Mouse (Mus musculus) right cerebral cortex, adult 18-20 months (tissue): ENCODE measurements around the gene Inhbc.

Source experiments
- DNase-seq: peaks from one replicate; pipeline ENCODE4 v3.0.0; 2022; ENCODE audit warnings: mixed read lengths

Inhbc gene

DNA sequence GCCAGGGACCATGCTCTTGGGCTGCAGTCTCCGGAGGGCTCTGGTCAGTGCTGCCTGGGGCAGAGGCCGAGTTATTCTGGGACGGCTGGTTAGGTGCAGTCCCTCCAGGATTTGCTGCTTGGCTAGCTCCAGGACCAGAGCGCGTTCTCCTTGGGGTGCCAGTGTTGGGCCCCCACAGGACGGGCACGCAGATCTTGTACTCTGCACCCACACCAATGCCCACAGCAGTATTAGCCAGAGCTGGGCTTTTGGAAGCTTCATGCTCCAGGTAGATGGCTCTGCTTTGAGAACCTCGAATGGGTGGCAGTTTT lies 19.0 kb downstream of the Inhbc start:
- DNase-seq = no peak

DNA sequence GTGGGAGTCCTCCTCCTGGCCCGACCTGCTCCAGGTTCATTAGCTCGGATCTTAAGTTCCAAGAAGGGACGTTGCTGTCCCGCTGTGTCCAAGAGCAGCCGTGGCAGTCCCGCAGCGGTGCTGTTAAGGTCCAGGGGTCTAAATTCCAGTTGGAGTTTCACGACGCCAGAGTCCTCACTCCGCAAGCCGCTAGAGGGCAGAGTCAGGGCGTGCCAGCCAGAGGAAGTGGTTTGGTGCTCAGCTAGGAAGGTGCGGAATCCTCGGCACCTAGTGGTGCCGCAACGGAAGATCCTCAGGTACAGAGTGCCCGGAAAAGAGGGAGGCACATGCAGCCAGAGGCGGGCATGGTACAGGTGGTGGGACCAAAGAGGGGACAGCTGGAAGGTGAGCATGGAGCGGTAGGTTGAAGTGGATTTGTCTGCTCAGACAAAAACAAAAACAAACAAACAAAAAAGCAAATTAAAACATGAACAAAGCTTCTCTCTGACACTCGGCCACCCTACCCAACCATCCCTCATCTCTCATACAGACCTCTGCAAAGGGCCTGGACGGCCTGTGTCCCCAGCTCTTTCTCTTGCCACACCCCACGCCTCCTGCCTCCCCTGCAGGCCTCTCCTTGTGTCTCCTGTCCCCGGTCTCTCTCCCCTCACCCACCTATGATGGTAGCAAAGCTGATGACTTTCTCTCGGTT lies 19.5 kb downstream of the Inhbc start:
- peak; percentile 80 for DNase-seq

DNA sequence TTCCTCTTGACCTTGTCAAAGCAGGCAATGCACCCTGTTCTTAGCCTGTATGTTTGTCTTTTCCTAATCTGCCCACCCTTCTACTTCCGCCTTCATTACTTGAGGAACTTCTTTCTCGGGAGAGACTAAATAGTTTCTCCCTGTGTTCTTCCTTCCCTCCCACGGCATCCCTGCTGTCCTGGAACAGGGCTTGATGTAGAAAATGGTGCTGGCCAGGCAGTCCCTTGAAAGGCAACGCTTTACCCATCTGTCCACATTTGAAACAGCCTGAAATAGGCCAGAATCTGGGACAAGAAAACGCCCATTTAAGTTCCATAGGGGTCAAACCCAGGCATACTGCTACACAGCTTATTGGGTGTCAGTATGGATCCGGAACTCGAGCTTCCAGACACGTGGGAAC lies 20.4 kb downstream of the Inhbc start:
- peak; percentile 67 for DNase-seq

DNA sequence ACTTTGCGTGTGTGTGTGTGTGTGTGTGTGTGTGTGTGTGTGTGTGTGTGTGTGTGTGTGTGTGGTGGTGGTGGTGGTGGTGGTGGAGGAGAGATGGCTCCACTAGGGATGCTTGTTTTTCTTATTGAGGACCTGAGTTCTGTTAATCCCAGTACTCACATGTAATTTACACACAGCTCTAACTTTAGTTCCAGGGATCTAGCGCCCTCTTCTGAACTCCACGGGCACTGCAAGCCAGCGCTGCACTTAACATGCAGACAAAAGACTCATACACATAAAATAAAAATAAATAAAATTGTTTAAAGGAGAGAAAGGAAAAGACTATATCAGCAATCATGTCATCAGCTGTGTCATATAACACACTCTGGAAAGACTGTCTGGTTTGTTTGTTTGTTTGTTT lies 21.3 kb downstream of the Inhbc start:
- no peak for DNase-seq

DNA sequence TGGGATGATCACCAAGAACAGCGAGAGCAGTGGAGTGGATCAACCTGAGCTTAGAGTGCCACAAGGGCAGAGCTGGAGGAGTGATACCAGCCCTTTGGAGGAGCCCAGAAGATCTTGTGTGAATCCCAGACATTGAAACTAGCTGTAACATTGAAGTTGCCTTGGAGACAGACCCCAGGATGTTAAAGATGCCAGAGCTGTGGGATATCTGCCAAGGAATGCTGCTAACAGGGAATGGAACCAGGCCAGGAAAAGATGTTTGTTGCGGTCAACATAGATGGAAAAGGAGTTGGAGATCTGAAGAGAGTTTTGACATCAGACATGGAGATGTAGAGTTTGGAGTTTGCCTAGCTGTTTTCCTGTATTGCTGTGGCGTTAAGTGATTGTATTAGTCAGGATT lies 24.1 kb downstream of the Inhbc start:
- DNase-seq = no peak

DNA sequence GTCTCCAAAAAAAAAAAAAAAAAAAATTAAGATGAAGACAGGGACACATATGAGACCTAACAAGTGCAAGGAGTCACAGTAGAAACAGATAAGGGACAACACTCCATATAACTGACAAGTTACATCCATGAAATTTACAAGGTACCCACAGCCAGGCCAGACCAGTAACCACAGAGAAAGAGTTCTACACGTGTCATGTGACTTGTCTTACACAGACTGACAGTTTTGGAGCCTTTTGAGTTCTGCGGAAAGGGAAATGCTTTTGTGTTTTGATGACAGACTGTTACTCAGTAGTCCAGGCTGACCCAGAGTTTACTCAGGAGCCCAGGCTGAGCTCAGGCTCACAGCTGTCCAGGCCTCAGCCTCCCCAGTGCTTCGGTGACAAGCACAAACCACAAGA lies 27.2 kb downstream of the Inhbc start:
- DNase-seq = no peak

DNA sequence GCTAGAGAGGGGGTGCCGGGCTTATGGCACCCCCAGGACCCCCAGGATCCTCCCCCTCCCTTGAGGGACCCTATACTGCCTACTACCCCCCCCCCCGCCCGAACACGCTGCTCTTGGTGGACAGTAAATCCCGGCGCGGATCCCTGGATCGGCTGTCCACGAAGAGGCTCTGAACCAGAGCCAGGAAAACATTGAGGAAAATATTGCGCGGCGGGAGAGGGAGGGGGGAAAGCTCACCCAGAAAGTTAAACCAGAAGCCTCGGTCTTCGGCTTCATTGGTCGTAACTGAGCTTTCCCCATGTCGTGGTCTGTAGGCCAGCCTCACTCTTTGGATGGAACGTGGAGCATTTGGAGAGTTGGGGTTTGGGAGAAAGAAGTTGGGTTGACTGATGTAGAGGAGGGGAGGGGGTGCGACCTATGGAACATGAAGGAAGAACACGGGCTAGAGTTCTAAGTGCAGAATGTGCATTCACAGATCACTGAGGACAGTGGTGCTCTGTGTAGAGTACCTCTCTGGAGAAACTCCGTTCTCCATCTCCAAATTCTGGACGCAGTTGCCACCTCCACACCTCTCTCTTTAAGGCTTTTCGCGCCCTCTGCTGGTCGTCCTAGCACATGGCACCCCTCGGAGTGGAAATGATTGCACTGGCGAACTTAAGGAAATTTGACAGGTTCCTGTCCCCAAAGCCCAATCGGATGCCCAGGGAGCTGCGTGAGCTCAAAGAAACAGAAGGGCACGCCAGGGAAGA lies 28.2 kb downstream of the Inhbc start, which contains the start of gene Gli1:
TSS of gene Gli1 (minus strand) at position 84 of the 749 bp plus-strand sequence.
- DNase-seq = peak; percentile 75

DNA sequence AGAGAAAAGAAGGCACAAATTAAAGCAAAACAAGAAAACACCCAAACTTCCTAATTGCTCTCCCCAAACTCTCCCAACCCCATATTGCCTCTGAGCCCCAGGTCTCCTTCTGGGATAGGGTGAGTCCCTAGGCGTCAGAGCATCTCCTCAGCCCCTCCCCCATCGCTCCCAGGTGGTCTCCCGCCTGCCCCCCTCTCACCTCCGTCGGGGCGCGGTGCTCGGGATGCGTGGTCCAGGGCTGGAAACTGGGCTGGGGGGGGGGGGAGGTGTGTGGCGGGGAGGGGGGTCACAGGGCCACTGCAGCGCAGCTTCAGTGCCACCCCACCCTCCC lies 28.9 kb downstream of the Inhbc start:
- DNase-seq = no peak

DNA sequence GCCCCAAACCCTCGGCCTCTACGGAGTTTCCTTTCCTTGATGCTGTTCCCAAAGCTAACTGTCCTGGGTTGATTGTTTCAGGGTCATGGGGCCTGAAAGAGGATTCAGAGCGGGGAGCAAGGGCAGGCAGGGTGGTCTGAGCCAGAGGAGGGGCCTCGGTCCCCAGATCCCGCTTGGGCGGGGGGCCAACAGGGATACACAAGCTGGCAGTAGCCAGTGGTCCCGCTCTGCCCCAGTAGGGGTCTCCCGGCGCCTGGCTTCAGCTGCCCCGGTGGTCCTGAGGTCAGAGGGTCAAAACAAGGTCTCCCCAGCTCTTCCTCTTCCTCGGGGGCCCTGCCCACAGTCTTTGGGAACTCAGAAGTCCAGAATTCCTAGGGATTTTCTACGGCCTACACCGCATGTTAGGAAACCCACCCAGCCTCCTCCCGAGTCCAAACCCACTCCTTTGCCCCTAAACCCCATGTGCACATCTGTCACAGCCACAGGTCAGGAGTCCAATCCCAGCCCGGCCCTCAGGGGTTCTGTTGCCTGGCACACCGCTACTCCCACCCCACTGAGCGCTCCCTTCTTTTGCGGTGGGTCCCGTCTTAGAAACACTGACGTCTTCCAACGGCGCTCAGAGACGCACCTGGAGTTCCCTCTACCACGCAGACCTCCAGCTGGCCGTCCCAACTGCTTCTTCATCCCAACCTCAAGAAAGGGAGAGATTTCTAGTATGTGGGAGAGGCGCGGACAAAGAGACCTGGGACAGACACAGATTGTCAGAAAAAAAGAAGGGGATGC lies 29.5 kb downstream of the Inhbc start:
- no peak for DNase-seq

DNA sequence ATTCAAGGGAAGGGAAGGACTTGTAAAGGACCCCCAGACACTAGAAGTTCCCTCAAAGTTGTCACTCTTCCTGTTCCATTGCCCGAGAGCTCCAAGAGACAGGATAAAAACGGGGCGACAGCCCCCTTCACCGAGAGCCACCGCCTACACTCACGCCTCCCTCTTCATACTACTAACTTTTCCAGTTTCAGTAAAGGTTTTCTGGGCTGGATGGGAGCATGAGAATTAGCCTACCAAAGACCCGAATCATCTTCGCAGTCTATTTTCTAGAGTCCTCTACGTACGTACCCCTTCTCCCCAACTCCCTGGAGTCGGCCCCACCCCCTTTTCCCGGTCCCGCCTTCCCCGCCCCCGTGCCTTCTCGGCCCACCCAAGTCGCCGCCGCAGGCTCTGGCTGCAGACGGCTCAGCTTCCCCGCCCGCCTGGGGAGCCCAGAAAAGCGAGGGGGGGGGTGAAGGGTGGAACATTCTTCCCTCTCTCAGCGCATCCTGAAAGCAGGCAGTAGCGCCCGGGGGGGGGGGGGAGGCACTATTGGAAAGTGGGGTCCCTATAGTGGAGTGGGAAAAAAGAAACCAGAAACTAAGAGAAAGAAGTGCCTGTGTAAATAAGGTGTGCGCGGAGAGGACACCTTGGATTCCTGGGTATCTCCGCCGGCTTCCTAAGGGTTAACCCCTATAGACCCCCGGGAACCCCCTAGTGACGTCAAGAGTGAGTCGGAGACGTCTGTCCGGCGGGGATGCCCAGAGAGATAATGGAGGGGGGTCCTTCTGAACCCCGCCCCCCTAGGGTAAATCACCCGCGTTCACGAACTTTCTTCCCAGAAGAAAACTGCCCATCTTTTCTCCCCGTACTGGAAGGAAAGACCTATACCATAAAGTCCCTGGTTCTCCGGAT lies 30.3 kb downstream of the Inhbc start:
- DNase-seq = no peak

DNA sequence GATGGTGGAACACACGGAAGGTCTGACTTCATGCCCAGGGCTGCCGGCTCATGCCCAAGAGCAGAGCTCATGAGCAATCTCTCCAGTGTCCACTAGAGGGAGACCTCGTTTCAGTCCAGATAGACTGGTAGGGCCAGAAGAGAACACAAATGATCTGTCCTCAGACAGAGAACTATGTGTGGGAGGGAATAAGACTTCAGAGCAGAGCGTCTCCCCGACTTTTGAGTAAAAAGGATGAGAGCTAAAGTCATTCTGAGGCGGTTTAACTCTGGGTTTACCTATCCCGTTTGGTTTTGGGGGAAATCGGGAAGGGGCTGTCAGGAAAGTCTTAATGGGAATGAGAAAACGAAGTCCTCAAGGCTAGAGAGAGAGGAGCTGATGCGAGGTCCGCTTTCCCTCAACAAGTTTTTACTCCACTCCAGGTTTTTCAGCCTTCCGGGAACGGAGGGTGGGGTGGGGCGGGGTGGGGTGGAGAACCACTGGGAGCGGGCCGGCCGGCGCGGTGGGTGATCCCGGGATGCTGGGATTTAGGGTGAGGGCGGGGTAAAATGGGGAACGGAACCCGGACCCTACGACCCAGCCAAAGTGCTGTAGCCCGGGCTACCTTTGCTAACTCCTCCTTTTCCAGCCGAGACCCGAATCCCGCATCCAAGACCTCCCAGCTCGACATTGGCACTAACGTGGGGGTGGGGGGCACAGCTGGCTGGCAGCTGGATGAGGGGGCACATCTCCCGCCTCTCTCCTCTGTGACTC lies 31.1 kb downstream of the Inhbc start:
- peak; percentile 90 for DNase-seq

DNA sequence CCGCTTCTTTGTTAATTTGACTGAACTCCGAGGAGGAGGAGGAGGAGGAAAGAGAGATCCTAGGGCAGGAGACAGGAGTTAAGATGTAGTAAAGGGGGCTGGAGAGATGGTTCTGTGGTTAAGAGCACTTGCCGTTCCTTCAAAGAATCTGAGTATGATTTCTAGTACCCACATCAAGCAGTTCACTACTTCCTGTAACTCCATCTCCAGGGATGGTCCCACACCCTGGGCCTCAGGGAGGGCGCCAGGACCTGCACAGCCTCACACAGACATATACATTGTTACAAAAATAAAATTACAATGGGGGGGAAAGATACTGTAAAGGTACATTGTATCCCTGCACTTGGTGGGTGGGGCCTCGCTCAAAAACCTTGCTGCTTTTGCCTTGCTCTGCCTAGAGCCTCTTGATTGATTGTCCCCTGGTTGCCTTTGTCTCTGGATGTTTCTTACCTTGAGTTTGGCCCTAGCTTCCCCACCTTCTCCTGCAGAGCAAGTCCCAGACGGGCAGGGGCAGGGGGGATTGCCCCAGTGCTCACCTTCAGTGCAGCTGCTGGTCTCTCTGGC lies 32.6 kb downstream of the Inhbc start:
- DNase-seq = no peak

DNA sequence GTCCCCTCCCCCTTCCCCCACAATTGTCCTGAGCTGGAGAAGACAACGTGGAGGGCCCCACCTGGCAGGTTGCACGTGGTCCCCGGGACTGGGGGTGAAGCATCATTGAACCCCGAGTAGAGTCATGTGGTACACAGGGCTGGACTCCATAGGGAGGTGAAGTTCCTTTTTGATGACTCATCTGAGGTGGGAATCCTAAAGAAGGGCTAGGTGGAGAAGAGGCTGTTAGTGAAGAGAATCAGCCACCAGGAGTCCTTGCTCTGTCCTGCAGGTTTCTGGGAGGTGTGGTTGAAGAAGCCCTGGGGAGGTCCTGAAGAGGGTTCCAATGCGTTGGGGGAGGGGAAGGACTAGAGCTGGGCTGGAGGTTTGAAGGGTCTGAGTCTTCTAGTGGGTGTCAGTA lies 33.3 kb downstream of the Inhbc start:
- DNase-seq = no peak

DNA sequence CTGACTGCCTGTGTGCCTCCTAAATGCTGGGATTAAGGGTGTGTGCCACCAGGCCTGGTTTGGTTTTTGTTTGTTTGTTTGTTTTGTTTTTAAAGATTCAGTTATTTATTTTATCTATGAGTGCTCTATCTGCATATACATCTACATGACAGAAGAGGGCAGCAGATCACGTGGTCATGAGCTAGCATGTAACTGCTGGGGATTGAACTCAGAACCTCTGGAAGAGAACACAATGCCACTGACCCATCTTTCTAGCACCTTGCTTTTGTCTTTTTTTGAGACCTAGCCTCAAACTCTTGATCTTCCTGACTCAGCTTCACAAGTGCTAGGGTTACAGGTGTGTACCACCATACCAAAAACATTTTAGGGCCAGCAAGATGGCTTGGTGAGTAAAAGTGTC lies 35.0 kb downstream of the Inhbc start:
- no peak for DNase-seq

DNA sequence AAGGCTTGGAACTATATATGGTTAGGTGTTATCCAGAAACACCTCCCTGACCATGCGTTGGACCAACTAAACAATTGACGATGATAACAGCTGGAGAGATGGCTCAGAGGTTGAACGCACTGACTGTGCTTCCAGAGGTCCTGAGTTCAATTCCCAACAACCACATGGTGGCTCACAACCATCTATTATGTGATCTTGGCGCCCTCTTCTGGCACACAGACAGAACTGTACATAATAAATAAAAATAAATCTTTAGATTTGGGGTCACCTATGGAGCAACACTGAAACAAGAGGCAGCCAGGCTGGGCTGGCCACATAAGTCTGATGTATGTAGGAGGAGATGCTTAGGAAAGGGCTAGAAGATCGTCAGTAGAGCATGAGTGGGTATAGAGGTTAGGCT lies 37.1 kb downstream of the Inhbc start:
- DNase-seq = no peak

DNA sequence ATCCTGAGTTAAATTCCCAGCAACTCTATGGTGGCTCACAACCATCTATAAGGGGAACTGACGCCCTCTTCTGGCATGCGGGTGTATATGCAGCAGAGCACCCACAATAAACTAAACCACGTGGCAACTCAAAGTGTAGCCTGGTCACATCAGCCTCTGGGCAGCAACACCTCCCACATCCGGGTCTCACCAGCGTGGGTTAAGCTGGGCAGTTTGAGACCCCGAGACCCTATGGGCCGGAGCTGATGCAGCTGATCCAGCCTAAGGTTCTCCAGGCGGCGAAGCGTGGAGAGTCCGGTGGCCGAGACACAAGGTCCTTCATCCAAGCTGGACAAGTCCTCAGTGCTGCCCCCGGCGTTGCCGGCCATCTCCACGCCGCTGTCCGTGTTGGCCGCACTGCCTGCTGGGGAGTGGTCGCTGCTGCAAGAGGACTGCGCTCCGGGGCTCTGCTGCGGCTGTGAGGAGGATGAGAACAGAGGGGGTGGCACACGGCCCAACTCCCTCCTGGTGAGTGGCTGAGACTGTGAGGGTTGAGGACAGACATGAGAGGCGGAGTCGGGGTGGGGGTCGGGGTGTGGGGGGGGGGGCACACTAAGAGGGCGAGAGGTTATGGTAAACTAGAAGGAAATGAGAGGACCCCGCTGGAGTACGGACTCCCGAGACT lies 37.9 kb downstream of the Inhbc start:
- DNase-seq = no peak

DNA sequence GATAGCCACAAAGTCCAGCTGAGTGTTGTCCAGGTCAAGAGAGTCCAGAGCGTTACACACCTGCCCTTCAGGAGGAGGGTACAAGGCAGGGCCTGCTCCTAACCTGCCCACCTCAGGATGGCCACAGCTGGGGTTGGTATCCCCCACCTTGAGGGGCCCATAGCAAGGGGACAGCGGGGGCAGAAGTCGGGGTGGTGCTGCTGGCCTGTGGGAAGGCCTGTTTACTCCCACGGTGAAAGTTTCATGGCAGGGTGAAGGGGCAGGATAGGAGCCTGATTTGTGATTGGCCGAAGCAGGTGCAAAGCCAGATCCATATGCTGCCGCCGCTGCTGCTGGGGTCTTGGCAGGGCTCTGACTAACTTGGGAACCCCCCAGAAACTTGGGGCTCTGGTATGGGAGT lies 40.0 kb downstream of the Inhbc start:
- no peak for DNase-seq

DNA sequence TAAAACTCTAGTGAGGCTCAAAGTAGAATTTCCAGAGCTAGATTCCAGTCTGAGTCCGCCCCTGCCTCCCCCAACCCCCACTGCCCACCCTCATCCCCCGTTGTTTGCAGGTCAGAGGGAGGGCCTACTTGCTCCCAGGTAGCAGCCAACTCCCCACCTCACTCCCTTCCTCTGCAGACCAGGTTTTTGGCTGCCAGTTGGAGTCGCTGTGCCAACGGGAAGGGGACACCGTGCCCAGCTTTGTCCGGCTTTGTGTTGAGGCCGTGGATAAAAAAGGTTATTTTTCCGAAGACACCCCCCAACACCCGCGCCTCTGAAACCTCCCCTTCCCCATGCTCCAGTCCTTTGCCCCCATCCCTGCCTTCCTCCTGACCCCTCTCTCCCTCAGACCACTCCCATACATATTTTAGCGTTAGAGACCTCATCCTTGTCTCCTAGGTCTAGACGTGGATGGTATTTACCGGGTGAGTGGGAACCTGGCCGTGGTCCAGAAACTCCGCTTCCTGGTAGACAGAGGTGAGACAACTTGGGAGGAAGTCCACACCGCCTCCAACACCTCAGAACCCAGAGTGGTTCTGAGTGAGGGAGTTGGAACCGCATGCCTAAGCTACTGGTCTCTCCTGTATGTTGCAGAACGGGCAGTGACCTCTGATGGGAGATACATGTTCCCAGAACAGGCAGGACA lies 42.6 kb downstream of the Inhbc start:
- no peak for DNase-seq

DNA sequence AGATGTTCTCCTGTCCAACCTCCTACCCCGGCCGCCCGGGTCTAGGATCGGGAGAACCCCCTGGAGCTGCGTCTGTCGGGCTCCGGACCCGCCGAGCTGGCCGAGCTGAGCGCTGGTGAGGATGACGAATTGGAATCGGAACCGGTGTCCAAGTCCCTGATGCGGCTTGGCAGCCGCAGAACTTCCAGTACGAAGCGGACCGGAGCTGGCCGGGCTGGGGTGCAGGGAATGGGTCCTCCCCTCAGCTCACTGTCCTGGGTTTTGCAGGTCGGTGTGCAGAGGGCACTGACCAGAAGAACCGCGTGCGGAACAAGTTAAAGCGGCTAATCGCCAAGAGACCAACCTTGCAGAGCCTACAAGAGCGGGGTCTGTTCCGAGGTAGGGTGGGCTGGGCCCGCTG lies 43.4 kb downstream of the Inhbc start:
- DNase-seq = no peak

DNA sequence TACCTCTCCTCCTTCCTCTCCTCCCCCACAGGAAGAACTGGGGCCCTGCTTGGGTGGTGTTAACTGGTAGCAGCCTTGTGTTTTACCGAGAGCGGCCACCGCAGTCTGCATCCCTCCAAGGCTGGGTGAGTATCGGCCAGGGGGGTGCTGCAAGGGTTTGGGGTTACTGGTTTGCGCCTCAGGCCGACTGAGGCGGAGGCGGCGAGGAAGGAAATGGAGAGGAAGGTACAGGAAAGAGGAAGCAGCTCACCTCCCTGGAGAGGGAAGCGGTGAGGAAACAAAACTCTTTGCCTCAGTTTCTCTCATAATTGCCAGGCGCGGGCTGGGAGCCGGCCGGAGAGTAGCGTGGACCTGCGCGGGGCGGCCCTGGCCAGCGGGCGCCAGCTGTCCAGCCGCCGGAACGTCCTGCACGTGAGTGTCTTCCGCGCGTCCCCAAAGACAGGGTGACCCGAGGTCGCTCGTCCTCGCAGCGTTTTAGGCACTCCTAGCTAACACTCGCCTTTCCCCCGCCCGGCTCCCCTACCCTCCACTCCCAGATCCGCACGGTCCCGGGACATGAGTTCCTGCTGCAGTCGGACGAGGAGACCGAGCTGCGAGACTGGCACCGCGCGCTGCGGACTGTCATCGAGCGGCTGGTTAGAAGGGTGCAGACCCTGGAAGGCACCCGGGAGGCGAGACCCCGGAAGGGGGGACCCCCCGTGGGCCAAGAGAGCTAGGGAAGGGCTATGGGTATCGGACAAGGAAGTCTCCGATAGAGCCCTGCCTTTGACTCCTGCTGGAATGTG lies 44.0 kb downstream of the Inhbc start:
- no peak for DNase-seq
